Mouse (Mus musculus): ENCODE data around the gene AI413582.

Gene AI413582

GRCm38 (mm10) chr17:27565163-27565941, at the start of gene AI413582:
Gene AI413582 (minus strand): TSS chr17:27565756.
- peak; percentile 99 to 100 for DNase-seq (ENCODE audit: low spot score in 2 of 2)

- DNase-seq (ENCODE audit: low spot score in 2 of 2): no peak
Observed at GRCm38 (mm10) chr17:27613016-27613415, 47.5 kb upstream of the AI413582 start.

DNA sequence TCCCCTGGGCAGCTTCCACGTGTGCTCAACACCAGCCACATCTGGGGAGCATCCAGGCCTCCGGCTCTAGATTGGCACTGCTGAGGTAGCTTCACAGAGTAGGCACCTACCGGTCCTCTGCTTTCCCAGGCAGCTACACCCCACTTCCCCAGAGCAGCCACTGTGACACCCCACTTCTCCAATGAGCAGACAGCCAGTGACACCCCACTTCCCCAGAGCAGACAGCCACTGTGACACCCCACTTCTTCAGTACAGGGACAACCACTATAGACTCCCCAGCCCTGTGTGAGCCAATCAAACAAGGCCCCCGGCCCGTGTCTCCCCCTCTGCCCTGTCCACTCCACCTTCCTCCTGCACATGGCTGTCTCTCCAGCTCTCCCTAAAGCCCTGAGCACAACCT, 46.4 kb upstream of the AI413582 start:
- no peak for DNase-seq (ENCODE audit: low spot score in 2 of 2)

DNA sequence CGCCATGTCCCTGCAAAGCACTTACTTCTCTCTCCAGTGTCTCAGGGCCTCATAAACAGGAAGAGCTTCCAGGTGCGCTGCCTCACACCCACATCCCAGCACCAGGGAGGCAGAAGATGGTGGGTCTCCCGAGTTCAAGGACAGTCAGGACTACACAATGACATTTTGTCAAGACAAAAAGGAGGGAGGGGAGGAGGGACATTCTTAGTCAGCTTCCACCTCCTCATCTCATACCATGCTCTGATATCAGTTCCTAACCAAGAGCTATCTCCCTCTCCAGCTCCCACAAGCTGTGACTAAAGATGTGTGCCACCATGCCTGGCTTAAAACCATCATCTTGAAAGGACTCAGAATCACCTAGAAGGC, 45.9 kb upstream of the AI413582 start:
- DNase-seq (ENCODE audit: low spot score in 2 of 2): no peak

DNA sequence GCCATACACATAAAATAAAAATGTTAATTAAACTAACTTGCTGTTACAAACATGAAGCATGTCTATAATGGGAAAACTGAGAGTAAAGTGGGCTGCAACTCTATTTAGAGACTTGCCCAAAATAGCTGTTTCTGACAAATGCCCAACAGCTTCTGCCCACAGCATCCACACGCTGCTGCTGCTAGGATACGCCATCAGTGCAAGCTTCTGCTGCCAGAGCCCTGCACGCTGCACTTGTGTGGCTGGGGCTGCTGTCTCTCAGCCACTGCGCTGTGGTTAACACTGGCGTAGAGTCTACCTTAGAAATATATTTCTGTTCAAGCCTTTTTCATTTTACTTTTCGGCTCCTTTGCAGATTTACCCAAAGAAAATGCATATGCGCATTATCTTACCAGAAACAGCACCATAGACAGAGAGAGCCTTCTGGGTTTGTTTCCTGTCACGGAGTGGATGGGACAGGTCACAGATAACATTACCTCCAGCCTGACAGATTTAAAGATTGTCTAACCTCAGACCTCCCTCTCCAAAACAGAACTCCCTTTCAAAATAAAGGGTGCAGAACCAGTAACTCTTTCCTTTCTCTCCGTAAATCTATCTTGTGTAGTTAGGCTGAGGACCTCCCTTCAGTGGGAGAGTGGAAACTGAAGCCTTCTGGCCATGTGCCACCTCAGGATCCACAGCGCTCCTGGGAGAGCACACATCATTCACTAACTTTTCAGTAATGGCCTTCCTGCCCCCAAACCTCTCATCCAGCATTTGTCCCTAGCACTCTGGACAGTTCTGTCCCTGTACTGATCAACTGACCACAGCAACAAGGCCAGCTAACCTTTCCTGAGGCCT, 45.3 kb upstream of the AI413582 start:
- no peak for DNase-seq (ENCODE audit: low spot score in 2 of 2)

- DNase-seq (ENCODE audit: low spot score in 2 of 2): no peak
Observed at GRCm38 (mm10) chr17:27609576-27609975, 44.0 kb upstream of the AI413582 start.

GRCm38 (mm10) chr17:27603522-27604234, 38.1 kb upstream of the AI413582 start:
- DNase-seq (ENCODE audit: low spot score in 2 of 2): no peak

- DNase-seq (ENCODE audit: low spot score in 2 of 2): no peak
Observed at GRCm38 (mm10) chr17:27603036-27603435, 37.5 kb upstream of the AI413582 start.

DNA sequence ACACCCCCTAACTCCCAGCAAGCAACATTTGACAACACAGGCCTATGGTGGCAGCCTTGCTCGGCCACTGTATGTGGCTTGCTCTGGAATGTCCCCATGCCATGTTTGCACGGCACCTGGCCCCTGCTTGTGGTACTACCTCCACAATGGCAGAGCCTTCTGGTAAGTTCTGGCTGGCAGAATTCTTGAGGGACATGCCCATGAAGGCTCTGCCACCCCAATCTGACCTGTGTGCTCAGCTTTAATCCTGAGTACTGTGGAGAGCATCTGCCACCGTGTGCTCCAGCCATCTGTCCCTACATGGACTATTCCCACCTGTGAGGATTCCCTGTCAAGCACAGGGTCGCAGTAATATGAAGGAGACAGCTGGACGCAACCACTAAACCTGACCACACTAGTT, 35.3 kb upstream of the AI413582 start:
- DNase-seq (ENCODE audit: low spot score in 2 of 2): no peak

DNA sequence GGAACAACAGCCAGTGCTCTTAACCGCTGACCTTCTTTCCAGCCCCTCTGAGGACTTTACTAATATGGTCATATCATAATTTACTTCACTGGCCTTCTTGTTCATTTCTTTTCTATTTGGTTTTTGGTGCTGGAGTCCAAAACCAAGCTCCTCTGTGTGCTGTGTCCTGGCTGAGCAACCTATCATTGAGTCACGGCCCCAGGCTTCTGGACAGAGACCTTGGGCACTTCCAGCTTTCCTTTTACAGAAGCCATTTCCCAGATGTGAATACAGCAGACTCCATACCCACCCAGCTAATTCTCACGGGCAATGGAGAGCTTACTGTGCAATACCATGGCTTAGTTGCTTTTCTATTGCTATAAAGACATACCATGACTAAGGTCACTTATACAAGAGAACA, 34.7 kb upstream of the AI413582 start:
- no peak for DNase-seq (ENCODE audit: low spot score in 2 of 2)

DNA sequence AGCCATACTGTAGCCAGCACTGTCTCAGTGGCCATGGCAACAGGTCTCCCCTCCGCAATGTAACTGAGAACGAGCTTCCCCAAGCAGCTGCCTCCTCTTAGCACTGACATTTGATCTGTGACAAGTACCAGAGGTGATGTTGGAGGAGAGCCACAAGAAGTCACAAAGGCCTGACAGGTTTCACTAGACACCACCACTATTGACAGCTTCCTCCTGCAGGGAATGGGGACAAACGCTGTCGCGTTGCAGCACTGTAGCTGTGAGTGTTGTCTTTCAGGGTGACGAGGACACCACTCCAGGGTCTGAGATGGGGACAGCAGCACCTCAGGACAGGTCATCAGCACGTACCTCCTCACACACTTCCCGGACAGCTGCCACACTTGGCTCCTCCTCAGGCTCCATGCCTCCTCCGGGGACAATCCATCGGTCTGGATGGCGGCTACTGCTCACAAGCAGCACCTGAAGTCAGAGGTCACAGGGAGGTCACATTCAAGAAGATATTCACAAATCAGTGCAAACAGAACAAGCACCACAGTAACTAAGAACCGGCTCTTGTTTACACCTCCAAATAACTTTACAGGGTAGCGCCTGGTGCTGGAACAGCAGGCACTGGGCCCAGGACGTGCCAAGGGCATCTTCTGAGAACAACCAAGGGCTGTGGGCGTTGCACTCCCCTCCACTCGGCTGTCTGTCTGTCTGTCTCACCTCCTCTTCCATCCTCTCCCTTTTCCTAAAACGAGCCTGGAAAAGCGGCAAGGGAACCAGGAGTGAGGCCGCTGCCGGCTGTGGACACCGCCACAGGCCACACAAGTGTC, 31.0 kb upstream of the AI413582 start:
- no peak for DNase-seq (ENCODE audit: low spot score in 2 of 2)

- DNase-seq (ENCODE audit: low spot score in 2 of 2): no peak
Observed at GRCm38 (mm10) chr17:27595659-27596375, 30.3 kb upstream of the AI413582 start.

DNA sequence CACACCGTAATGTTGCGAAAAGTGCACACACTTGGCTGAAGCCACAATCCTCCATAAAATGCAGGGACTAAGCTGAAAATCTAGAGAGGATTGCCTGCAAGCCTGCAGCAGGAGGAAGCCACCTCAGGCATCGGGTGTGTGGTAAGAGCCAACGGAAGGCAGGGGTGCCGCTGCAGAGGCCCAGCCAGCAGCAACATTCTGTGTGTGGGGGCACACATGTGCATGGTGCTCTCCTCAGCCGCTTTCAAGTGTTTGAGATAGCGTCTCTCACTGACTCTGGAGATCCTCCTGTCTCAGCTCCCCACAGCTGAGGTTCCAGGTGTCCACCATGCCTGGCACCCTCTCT, 27.0 kb upstream of the AI413582 start:
- no peak for DNase-seq (ENCODE audit: low spot score in 2 of 2)

- DNase-seq (ENCODE audit: low spot score in 2 of 2): no peak
Observed at GRCm38 (mm10) chr17:27591826-27592564, 26.4 kb upstream of the AI413582 start.

DNA sequence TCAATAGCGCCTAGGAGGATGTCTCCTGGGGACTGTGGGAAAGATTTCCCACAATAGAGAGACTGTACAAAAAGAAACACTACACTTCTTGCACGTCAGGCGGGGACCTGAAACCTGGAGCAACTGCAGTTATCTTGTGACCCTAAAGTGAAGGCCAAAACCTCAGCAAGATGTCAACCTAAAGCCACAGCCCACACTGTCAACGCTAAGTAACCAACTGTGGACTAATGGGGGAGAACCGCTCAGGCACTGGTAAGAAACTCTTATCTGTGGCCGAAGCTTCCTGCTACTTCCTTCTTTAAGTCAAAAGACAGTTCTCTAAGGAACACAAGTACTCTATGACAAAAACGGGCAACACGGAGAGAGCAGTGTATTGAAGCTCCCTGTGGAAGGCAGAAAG, 22.7 kb upstream of the AI413582 start:
- DNase-seq (ENCODE audit: low spot score in 2 of 2): no peak

DNA sequence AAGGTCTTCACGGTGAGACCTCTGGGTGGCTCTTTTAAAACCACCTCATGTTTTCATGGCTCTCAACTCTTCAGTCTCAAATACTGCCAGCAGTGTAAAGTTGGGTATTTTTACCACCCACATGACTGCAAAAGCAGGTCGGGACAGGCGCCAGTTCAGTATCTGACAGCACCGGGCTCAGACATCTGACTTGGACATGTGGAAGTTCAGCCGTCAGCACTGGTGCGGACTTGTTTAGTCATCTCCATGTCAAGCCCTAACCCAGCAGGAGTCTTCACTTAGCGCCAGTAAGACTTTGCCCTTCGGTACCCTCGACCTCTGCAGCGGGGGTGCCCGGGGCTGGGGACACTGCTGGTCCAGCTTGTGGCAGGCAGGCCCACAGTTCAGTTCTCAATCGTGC, 21.7 kb upstream of the AI413582 start:
- no peak for DNase-seq (ENCODE audit: low spot score in 2 of 2)

GRCm38 (mm10) chr17:27586661-27587060, 21.1 kb upstream of the AI413582 start:
- no peak for DNase-seq (ENCODE audit: low spot score in 2 of 2)

DNA sequence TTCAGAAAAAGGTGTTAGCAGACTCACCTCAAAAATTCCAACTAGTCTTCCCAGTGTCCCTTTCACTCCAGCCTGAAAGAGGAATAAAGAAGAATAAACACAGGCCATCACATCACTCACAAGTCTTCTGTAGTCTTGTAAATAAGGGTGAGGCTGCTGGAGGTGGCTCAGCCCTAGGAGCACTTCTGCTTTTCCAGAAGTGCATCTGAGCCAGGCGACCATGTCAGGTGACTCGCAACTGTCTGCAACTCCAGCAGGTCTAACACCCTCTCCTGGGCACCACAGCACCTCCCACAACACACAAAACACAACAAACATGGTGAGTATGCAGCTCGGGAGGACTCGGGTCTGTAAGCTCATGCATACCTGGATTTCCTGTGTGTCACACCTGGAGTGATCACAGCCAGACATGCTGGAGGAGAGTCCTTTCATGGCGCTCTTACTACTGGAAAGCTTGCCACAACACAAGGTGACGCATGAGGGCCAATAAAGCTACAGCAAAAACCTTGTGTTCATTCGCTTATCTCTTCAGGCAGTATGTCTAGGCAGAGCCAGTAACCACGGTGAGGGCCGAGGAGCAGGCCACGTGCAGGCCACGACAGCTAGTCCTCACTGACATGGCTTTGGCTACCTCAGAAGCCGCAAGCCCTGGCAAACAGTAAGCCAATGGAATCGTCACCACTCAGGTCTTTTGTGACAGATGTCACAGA, 17.8 kb upstream of the AI413582 start:
- DNase-seq (ENCODE audit: low spot score in 2 of 2): no peak

- DNase-seq (ENCODE audit: low spot score in 2 of 2): no peak
Observed at GRCm38 (mm10) chr17:27580392-27581068, 15.0 kb upstream of the AI413582 start.
